Mouse (Mus musculus): Measurements from ENCODE around the gene Ptch2.

- no peak for TF ChIP-seq POLR2A (IDR thresholded peaks at IDR 0.05; ENCODE audit: extremely low read depth, insufficient read depth, low read length)
- TF ChIP-seq CTCF (IDR thresholded peaks at IDR 0.05; ENCODE audit: low read depth, low read length), result no peak
These were observed 23.8 kb downstream of the Ptch2 start for GRCm38 (mm10) chr4:117119636-117120035.

Data from liver, adult 2 months (tissue).